Mouse (Mus musculus) cerebellum, adult 11-12 months (tissue): ENCODE results near the gene Cox6a2.

ENCODE experiments used
- DNase-seq: peaks from one replicate; pipeline ENCODE4 v3.0.0; 2022

Cox6a2 gene

GRCm38 (mm10) chr7:128206152-128206551, at the start of gene Cox6a2:
Cox6a2 (minus strand) TSS chr7:128206387.
- no peak for DNase-seq

DNA sequence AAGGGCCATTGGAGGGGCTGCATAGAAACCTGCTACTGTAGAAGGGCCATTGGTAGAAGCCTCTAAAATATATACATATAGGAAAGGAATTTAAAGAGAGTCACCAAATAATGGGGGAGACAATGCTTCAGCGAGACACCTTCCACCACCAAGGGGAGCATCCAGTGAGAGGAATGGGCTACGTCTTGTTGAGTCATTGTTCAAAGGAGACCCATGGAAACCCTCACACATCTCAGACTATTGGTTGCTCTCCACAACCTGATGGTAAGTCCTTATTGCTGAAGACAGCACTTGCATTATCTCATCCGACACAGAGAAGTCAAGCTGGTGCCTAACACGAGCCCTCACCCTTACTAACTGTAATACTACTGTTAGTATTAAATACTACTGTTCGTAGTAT, 49.6 kb upstream of the Cox6a2 start:
- DNase-seq = no peak

- DNase-seq = no peak
These were observed 48.8 kb upstream of the Cox6a2 start for GRCm38 (mm10) chr7:128254978-128255377.

- DNase-seq = no peak
These were observed 46.4 kb upstream of the Cox6a2 start for GRCm38 (mm10) chr7:128252609-128253008.

DNA sequence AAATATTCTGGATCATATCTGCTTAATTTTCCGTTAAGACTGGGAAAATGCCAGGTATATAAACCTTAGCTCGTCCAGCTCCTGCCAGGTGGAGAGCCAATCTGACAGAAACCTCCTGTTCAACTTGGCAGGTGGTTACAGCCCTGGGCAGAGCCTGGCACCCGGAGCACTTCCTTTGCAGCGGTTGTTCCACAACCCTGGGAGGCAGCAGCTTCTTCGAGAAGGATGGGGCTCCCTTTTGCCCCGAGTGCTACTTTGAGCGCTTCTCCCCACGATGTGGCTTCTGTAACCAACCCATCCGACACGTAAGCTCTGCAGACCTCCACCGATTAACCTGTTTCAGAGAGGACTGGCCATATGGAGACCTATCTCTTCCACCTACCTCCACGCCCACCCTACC, 45.8 kb upstream of the Cox6a2 start:
- peak; percentile 65 for DNase-seq

DNA sequence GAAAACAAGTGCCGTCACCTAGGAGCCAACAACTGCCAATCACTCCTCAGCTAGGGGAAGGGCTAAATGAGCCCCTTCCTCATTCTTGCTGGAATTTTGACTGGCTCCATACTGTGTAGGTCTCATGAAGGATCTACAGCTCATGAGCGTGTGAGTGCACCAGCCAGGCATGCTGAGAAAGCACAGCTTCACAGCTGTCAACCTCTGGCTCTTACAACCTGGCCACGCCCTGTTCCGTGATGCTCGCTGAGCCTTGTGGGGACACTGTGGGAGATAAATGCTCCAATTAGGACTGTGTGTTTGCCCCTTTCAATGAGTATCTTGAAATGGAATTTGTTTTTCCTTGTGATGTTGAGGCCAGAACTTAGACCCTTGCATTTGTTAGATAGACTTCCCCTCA, 43.8 kb upstream of the Cox6a2 start:
- DNase-seq = peak; percentile 16

- DNase-seq = peak; percentile 43
These were observed 42.2 kb upstream of the Cox6a2 start for GRCm38 (mm10) chr7:128248081-128249042.

DNA sequence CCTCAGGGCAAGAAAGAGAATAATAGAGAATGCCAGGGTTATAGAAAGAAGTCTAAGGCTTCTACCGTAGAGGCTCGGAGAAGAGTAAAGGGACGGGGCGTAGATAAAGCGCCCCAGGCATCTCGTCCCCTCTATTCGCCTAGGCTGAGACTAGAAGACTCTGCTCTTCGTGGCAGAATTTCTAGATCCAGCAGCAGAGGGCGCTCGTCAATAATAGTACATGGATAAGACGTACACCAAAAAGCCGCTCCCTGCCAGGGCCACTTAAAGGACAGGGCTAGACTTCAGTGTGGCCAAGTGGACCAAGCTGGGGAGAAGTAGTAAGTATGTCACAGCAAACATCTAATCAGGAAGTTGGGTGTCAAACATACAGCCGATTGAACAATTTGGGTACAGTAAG, 41.3 kb upstream of the Cox6a2 start:
- peak; percentile 84 for DNase-seq

DNA sequence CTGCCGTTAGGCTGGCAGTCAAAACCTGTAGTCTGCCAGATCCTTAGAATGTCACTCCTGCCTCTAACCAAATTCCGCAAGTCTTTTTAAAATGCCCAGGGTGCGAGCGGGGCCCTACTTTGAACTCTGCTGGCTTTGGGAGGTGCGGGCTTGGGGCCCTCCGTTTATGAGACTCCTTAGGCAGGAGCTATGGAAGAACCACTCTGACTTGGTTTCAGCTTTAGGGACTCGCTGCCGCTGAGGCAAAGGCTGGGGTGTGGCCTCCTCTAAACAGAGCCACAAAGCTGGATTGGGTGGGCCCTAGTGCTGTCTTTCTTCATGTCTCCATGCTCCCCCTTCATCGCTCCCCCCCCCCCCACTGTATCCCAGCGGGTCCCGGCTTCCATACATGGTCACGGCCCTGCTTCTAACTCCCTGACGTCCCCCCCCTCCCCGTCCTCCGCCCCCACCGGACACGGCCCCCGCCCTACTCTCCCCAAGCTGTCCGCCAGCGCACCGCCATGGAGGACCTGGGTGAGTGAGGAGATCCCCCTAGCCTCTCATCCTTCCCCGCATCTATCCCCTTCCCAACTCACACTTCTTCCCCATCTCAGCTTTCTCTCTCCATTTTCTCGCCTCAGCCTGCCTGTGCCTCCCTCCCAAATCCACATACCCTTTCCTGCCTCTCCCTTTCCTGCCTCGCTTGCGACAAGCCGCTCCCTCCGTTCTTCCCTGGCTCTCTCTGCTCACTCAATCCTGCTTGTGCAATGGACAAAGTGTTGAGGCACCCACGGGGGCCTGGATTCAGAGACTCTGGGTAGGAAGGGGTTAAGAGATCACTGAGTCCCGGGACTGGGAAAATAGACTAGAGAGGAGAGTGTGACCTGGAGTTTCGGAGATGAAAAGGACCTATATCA, 40.6 kb upstream of the Cox6a2 start, which contains the start of gene Tgfb1i1:
Tgfb1i1 (plus strand) TSS at position 317 of the 896 bp plus-strand sequence.
- peak; percentile 47 for DNase-seq

DNA sequence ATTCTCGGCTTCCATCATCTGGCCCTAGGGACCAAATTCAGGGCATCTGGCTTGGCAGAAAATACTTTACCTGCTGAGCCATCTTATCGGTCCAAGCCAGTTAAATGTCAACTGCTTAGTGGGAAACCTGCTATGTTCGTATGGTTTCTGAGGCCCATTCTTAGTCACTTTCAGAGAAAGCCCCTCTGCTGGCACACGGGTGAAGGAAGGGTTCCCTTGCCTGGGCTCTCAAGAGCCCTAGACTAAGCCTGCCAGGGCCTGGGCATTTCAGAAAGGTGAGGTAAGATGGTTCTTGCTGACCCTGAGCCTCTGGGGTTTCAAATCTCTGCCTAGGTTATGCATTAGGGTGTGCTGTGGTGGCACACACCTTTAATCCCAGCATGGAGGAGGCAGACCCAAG, 39.4 kb upstream of the Cox6a2 start:
- no peak for DNase-seq

GRCm38 (mm10) chr7:128244410-128245025, 38.3 kb upstream of the Cox6a2 start:
- DNase-seq = no peak

GRCm38 (mm10) chr7:128243921-128244320, 37.7 kb upstream of the Cox6a2 start:
- no peak for DNase-seq

DNA sequence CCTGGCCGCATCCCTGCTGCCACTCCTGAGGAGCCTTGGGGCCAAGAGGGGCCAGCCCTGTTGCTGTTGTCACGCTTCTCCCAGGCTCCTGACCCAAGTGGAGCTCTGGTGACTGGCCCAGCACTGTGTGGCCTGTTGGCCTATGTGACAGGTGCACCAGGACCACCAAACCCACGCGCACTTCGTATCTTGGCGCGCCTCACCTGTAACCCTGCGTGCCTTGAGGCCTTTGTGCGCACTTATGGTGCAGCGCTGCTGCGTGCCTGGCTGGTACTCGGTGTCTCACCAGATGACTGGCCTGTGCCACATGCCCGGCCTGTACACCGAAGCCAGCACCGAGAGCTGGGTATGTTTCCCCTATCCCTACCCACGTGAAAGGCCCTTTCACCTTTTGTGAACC, 36.1 kb upstream of the Cox6a2 start:
- peak; percentile 41 for DNase-seq

DNA sequence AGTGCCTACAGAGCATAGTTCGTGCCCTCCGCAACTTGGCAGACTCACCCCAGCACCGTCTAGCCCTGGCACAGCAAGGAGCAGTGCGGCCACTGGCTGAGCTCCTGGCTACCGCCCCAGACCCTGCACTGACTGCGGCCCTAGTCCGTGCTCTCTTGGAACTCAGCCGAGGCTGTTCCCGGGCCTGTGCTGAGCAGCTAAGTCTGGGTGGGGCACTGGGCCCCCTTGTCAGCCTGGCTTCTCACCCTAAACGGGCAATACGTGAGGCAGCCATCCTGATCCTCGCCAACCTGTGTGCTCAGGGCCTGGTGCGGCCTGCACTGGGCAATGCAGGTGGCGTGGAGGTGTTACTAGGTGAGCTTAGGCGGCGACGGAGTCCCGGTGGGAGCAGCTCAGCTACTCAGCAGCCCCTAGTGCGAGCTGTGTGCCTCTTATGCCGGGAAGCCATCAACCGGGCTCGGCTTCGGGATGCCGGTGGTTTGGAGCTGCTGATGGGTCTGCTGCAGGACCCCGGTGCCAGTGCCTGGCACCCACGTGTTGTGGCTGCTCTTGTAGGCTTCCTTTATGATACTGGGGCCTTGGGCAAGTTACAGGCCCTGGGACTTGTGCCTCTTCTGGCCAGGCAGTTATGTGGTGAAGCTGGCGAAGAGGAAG, 34.1 kb upstream of the Cox6a2 start:
- peak; percentile 71 for DNase-seq

DNA sequence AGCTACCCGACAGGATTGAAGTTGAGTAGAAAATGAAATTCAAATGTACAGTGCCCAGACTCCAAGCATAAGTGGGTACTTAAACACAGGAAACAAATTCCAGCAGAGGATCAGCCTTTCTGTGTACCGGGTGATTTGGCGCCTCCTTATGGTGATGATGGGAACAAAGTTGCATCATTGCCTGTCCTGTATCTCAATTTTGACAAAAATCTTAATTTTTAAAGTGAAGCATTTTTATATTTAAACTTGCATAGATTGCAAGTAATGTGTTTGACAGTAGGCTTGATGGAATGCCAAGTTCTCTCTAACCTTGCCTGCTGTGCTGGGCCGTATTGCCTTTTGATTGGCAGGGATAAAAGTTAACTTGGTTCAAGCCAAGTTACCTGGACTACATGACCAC, 32.8 kb upstream of the Cox6a2 start:
- peak; percentile 47 for DNase-seq

GRCm38 (mm10) chr7:128237927-128238778, 32.0 kb upstream of the Cox6a2 start, which contains the start of gene 9130023H24Rik:
9130023H24Rik (minus strand) TSS chr7:128238031.
- DNase-seq = peak; percentile 99

DNA sequence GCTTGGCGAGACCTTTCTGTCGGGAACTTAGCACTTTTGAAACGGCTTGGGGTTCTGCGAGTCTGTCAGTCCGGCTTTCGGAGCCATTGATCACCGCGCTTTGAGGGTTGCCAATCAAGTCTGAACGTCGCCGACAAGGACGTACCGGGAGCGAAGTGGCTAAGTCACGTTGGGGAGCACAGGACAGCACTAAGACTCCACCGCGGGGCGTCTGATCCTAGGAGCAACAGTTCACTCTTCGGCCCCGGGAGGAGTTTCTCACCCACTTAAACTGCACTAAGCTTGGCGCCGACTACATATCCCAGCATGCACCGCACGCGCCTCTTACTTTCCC, 31.4 kb upstream of the Cox6a2 start:
- DNase-seq = no peak

DNA sequence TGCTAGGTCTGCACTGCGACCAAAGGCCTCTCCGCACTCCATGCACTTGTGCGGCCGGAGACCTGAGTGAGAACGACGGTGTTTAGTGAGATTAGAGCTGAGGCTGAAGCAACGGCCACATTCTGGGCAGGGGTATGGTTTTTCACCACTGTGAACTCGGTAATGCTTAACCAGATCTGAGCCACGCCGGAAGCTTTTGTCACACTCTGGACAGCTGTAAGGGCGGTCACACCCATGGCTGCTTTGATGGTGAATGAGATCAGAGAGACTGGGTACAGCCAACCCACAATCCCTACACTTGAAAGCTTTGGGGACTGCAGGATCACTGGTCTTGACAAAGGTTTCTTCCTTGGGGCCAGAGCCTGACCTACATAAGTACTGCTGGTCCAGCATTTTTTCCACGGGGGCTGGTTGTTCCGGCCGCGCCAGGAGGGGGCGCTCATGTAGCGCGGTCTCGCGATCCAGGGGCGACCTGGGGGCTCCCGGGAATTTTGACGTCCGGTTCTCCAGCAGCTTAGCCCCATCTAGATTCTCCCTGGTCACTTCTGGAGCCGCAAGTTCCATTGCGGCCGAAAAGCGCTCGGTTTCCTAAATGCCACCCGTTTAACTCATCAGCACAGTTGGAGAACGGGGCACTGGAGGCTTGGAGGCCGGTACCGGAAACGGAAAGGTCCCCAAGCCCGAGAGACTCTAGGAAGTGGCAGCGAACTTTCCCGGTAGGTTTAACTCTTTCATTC, 30.8 kb upstream of the Cox6a2 start, which contains the start of gene Armc5:
Armc5 (plus strand) TSS at position 487 of the 737 bp plus-strand sequence.
- peak; percentile 86 for DNase-seq

- peak; percentile 55 for DNase-seq
These were observed 30.2 kb upstream of the Cox6a2 start for GRCm38 (mm10) chr7:128236426-128236825.

DNA sequence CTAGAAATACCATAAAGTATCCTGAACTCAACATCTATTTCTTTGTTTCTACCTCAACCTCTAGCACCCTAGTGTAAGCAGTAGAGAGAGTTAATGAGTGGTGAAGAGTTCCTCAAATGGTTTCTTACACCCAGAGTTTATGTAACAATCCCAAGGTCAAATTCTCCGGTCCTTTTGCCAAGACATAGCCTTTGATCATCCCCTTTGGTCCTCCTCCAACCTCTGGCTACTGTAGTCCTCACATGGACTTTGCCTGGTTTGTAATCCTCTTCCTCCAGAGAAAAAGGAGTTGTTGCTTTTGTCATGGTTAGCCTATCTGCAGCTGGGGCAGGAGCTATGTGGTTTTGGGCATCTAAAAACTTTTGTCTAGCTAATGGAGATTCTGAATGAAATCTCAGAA, 29.3 kb upstream of the Cox6a2 start:
- DNase-seq = no peak

DNA sequence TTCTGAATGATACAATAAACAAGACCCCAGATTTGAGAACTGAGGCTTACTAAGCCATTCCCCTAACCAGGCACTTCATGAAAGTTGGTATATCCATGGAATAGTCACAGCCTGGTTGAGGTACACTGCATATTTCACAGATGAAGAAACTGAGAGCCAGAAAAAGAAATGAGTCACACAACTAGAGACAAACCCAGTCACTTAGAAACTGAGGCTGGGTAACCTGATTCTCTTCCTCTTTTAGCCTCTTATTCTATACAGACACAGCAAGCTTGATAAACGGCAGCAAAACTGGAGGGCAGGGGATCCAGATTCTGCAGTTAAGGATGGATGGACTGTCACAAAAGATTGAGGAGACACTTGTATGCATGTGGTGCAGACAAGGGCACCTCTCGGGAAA, 28.6 kb upstream of the Cox6a2 start:
- DNase-seq = no peak
